Mouse (Mus musculus) frontal cortex, adult (tissue): ENCODE results near the gene Kank1.

ENCODE experiments used
- ATAC-seq: cut with Nextera tagmentation; 2 replicates; pipeline ENCODE4 v1.9.2; 2017; ENCODE audit warnings: mild to moderate bottlenecking, moderate library complexity, mixed read lengths; ENCODE audit not compliant: low TSS enrichment

The Kank1 gene

DNA sequence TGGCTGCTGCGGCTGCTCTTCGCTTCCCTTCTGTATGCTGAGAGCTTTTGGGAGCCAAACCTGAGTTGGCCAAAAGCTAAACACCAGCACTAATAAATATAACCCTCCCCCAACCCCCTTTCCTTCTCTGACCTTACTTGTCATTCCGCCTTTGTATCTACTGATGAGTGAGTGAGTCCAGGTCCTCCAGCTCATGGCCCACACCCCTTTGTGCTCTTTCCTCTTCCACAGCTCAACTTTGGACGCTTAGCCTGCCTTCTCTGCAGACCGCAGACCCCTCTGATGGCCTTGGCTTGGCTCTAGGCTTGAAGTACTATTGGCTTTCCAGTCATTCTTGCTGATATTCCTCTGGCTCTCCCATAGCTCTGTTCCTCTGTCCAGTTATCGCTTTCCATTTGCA is 16.4 kb downstream of the Kank1 start:
- ATAC-seq = no peak

DNA sequence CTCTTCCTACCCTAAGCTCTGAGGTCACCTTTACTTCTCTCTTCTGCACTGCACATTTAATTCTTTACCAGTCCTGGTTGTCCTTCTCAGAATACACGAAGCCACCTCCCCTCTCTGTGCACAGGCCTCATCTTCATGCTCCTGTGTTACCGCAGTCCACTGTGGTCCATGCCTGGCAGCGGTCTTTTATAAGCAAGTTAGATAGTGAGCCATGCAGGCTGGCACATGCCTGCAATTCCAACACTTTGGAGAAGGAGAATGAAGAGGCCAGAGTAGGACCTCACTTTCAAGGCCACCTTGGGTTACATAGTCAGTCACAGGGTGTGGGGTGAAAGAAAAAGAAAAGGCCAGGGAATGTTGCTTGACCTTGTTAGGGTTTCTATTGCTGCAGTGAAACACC is 16.9 kb downstream of the Kank1 start:
- ATAC-seq = no peak

DNA sequence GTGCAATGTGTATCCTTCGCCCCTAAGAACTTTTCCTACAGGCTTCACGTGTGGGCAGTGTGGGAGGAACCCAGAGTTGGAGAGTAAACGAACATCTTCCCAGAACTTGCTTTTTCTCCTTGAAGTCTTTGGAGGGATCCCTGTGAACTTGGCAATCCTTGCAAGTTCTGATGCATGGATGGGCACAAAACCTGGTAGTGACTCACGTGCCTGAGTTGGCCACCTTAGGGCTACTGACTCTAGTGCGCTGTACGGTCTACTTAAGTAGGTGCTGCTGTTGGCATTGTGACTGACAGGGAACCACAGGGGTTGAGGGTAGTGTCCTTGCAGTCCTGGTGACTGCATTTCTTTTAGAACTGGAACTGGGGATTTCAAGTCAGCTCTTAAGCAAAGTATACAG is 21.5 kb downstream of the Kank1 start:
- no peak for ATAC-seq

GRCm38 (mm10) chr19:25266181-25266580 is 29.4 kb downstream of the Kank1 start:
- ATAC-seq = no peak

GRCm38 (mm10) chr19:25267247-25267646 is 30.5 kb downstream of the Kank1 start:
- ATAC-seq = peak; percentile 65

GRCm38 (mm10) chr19:25268532-25268931 is 31.8 kb downstream of the Kank1 start:
- peak; percentile 38; the same call in 1 of the 2 replicates for ATAC-seq

GRCm38 (mm10) chr19:25271591-25271990 is 34.8 kb downstream of the Kank1 start:
- no peak for ATAC-seq

DNA sequence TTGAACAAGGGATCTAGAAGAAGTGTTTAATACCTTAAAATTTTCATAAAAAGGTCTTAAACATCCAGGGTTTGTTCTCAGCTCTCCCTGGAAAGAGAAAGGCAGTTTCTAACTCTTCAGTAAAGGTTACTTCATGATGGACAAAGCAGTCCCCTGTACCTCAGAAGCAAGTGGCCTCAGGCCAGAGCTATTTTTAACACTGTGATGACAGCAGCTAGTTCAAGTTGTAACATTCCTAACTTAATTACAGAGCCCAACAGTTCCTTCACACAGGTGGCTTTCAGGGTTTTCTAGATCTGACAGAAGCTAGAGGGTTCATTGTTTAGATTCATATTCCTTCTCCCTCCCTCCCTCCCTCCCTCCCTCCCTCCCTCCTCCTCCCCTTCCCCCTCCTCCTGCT is 36.4 kb downstream of the Kank1 start:
- no peak for ATAC-seq

DNA sequence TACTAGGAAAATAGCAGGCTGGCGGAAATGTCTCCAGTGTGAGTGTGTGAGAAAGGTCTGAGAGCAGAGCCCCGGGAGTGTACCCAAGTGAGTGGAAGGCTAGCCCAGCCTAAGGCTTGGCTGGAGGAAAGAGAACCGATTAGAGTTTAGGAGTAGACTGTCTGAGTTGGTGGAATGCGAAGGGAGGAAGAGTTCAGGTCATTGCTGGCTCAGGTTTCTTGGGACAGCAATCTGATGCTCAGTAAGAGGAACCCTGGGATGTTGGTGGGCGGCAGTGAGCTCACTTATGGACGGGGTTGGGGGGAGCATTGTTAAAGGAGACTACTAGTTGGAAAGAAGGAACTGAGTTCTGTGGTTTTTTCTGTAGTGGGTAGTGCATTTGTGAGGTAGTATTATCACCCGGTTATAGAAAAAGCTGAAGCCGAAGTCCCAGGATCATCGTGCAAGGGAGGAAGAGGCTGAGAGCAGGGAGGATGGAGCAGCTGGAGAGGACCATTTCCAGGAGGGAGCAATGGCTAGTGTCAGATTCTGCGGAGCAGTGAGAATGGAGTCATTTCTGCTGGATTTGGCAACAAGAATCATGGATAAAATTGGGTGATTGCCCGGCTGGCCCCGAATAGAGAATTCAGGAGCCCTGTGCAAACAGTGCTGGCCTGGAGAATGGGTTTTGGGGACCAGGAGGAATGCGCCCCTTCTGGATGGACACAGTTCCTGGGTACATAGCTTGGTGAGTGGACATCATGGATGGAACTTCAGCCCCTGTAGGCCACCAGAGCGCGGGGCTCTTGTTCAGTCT is 40.0 kb downstream of the Kank1 start:
- ATAC-seq = no peak

GRCm38 (mm10) chr19:25277761-25278160 is 41.0 kb downstream of the Kank1 start:
- ATAC-seq = no peak

DNA sequence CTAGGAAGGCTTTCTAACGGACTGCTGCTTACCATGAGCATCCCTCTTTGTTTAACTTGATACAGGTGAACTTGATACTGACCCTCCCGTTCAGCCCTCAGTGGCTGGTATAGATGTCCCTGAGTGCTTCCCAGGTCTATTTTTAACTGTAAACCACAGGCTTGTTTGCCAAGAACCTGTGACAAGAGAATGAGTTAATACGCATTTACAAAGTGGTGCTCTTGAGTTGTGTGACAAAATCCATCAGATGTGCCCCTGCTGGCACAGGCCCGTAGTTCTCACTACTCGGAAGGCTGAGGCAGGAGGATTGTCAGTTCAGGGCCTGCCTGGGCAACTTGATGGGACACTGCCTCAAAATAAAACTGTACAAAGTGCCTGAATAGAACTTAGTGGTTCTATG is 42.8 kb downstream of the Kank1 start:
- no peak for ATAC-seq

DNA sequence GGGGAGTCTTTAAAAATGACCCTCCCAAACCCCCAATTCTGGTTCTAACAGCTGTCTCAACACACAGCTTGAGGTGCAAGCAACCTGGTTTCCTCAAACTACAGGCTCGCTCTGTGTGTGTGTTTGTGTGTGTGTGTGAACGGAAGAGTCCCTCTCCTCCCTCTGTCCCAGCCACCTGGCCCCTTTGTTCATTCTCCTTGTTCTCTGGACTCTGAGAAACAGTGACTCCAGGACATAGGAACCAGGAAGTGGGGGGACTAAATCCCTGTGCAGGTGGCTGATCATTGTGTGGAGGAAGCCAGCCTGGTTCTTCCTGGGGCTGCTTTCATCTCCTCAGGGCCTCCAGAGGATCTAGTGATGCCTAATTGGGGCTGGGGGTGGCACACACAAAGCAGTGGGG is 46.9 kb downstream of the Kank1 start:
- no peak for ATAC-seq

- no peak for ATAC-seq
These were observed 49.2 kb downstream of the Kank1 start for GRCm38 (mm10) chr19:25285756-25286538.

DNA sequence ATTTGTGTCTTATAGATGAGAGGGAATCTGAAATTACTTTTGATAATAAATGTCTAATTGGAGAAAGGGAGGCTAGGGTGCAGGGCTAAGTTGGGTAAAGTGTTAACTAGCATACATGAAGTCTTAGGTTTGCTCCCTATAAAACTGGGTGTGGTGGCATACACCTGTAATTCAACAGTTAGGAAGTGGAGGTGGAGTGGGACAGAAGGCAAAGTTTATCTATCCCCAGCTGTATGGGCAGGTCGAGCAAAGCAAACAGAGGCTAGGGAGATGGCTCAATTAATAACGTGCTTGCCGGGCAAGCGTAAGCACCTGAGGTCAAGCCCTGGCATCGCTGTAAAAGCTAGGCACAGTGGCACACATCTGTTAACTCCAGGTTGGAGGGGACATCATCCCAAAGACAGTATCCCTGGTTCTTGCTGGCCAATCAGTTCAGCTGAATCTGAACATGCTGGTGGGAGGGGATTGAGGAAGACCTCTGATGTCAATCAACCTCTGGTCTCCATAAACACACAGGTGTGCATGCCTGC is 54.3 kb downstream of the Kank1 start:
- no peak for ATAC-seq

DNA sequence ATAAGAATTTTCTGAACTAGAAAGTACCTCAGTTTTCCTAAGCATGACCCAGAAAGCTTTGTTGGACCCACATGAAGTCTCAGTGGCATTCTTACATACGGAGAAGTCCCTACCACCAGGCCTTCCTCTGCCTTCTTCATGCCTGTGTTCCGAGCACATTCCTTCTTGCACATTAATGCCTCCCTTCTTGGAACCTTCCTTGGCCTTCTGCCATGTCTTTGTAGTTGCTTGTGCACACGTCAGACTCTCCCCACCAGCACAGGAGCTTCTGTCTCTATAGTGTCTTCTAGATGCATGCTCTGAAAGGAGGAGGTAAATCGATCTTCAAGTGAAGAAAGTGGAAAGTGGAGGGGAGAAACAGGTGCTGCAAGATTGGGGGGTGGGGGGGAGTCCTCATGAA is 58.4 kb downstream of the Kank1 start:
- ATAC-seq = no peak

- ATAC-seq = no peak
These were observed 60.5 kb downstream of the Kank1 start for GRCm38 (mm10) chr19:25297269-25297668.

- ATAC-seq = no peak
These were observed 63.3 kb downstream of the Kank1 start for GRCm38 (mm10) chr19:25299852-25300670.

GRCm38 (mm10) chr19:25301189-25301588 is 64.4 kb downstream of the Kank1 start:
- no peak for ATAC-seq

GRCm38 (mm10) chr19:25306277-25306676 is 69.5 kb downstream of the Kank1 start:
- ATAC-seq = no peak

GRCm38 (mm10) chr19:25308156-25308555 is 71.4 kb downstream of the Kank1 start:
- ATAC-seq = no peak

GRCm38 (mm10) chr19:25308763-25309162 is 72.0 kb downstream of the Kank1 start:
- no peak for ATAC-seq

DNA sequence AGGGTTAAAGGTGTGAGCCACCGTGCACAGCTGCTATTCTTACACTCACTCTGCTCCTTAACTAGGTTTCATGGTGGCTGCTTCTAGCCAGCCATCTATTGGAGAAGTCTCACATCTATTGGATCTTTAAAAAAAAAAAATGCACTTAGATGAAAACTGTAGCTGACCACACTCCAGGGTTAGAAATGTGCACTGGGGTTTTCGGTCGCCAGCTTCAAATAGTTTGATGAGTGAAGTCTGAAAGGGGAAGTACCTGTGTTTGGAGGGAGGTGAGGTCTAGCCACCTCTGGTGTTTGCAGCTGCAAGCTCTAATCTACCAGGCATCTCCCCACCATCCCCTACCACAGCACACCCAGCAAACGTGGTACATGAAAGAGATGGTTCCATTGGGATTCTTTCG is 74.2 kb downstream of the Kank1 start:
- no peak for ATAC-seq
